Mouse (Mus musculus) retina, embryonic 14.5 days (tissue): ENCODE results near the gene Gja6.
A peak's percentile ranks its signal among the peaks of the same experiment; 100 is the strongest.

Source experiments
- DNase-seq: peaks from one replicate; pipeline ENCODE4 v3.0.0-alpha.2; 2015; ENCODE audit warnings: low spot score

The Gja6 gene

DNA sequence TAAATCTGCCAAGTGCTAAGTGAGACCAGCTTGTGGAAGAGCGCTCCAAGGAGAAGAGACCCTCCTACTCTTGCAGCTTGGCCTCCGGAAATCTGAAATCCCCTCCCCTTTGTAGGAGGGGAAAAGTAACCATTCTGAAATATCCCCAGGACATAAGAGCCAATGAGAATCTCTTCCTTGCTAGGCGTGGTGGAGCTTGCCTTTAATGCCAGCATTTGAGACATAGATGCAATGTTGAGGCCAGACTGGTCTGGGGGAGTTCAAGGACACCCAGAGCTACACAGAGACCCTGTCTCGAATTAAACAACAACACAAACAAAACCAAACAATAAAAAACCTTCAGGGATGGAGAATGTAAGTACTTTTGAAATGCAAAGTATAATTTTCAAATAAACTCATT, at the start of gene Gja6:
Gja6 (minus strand) TSS at position 101 of the 400 bp plus-strand sequence.
- DNase-seq: no peak

- no peak for DNase-seq
These were observed 42.7 kb upstream of the Gja6 start for GRCm38 (mm10) chrX:160949583-160949982.

GRCm38 (mm10) chrX:160944722-160945121, 37.9 kb upstream of the Gja6 start:
- DNase-seq: no peak

- DNase-seq: peak; percentile 9
These were observed 28.7 kb upstream of the Gja6 start for GRCm38 (mm10) chrX:160935541-160935940.

DNA sequence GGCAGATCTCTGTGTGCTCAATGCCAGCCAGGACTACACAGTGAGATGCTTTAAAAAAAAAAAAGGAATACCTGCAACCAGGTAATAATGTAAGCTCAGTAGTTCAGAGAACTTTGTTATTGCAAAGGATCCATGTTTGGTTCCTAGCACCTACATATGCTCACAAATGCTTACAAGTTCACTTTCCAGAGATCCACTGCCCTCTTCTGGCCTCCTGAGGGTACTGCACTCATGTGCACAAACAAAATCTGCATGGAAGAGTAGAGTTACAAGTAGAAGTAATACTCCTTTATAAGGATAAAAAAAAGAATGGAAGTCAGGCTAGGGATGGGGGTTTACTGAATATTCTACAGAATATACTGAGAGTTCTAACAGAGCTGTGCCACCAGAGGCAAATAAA, 23.8 kb upstream of the Gja6 start:
- no peak for DNase-seq

GRCm38 (mm10) chrX:160928870-160929269, 22.0 kb upstream of the Gja6 start:
- DNase-seq: no peak

- no peak for DNase-seq
These were observed 12.3 kb upstream of the Gja6 start for GRCm38 (mm10) chrX:160919022-160919637.

DNA sequence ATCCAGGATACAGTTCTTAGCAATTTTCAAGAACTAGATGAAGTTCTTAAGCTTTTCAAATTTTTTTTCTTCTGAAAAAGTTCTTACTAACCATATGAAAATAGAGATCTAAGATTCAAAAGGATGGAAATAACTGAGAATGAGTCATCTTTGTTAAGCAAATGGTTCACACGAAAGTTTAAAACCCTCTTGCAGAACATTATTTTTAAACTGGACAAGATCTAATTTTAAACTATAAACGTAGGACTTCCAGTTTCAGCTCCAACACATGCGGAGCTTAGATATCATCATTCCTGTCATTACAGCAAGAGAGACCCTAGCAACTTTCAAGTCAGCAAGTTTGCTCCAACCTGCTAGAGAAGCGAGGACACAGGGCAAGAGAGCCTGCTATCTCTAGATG, 375 bp downstream of the Gja6 start:
- DNase-seq: no peak

DNA sequence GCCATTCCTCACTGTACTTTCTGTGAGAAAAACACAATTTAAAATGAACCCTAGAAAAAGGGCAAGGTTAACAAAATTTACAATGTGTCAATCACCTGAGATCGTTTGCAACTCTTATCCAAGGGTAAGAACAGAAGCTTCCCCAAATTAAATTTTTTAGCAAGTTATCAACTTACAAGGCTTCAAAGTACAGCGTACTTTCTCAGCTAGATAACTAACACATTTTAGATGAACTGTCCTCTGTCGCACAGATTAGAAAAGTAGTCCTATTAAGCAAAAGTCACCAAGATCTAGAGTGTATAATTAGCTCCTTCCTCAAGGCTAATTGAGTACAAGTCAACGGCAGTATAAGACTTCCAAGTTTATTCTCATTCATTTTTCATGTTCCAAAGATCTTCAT, 939 bp downstream of the Gja6 start:
- DNase-seq: no peak

DNA sequence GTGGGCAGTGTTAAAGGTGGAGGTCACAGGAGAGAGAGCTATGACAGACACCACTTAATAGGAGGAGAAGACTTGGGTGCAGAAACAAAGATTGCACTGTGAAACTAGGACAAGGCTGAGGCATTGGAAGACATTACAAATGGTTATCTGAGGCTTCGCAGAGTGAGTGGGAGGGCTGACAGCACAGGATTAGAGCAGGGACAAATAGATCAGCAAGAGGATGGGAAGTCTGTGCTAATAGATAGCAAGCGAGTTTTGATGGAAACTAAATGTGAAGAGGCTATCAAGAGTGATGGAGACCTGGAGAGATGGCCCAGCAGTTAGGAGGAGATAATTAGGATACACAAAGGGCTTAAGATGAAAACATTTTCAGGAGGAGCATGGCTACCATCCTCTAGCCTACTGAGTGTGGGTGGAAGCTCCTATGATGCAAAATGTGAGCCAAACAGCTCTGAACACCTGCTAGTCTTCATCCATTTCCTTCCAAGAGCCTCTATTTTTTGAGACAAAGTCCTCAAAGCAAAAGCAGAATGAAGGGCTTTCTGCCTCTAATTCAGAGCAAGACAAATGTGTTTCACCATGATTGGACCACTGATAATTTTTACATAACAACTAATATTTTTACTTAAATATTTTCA, 1.7 kb downstream of the Gja6 start:
- DNase-seq: peak; percentile 2

DNA sequence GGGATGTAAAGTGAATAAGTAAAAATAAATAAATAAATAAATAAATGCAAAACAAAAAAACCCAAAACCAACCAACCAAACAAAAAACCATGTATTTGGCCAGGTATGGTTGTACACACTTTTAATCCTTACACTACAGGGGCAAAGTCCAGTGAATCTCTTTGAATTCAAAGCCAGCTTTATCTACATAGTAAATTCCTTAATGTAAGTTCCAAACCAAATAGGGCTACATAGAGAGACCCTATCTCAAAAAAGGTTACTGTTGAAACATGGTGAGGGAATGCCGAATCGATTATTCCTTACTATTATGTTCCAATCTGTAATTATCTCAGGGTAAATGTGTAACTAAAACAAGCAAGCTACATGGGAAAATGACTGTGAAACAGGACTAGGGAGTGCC, 5.7 kb downstream of the Gja6 start:
- DNase-seq: no peak

DNA sequence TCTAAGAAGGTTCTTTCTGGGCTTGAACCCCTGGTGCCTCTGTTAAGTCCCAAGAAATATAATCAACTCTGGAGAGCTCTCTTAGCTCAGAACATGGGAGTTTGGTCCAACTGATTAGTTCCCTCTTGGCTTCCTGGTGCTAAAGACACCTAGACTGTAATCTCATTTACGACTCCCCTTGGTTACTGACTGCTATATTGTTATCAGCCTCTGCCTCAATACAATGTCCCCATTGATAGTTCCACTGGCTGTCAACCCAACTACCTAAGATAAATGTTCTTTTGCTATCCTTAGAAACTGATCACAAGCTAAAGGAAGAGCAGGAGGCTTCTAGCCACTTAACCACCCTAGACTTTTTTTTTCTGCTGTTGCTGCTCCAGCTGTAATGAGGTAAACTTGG, 14.8 kb downstream of the Gja6 start:
- no peak for DNase-seq

DNA sequence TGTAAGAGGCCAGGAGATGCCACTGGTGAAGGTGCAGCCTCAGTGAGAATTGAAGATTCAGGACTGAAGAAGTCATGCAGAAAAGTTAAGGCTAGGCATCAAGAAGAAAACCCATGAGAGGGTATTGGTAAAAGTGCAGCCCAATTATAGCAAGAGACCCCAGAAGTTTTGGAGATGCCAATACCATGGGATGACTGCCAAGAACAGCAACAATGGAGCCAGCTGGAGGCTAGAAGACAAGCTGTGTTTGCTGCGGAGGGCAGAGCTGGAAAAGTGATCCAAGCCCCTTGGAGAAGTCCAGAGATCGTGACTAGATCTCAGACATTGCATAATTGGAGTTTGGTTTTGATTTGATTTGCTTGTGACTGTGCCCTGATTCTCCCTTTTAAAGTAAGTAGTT, 20.6 kb downstream of the Gja6 start:
- DNase-seq: no peak

DNA sequence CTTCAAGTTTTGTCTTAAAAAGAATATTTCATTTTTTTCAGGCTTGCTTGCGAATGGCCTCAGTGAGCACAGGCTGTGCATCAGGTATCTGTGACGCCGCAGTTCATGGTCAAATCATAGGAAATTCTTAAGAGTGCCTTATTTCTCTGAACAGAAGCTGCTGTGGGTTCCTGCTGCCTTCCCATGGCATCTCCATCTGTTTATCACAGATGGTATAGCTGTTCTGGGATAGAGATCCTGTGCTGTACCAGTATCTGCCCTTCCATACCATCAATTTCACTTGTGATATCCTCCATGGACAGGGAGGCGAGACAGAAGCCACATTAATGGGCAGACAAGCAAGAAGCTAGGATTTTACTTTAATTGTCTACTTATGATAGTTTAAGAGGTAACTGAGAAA, 40.3 kb downstream of the Gja6 start:
- DNase-seq: no peak

DNA sequence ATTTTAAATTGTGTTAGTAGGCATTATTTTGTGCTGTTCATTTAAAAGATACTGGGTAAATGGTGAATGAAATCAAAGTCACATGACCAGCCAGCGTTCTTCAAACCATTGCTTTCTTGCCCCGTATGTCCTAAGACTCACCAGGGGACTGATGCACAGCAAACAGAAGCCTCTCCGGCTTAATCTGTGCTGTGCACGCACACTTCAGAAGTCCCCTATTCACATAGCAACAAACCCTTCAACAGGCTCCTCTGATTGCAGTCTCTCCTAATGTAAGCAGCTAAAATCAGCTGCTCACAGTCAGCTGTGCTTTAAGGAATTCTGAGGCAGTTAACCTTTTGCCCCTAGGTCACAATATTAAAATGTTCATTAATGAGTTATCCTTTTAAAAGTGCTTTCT, 41.8 kb downstream of the Gja6 start:
- DNase-seq: no peak

DNA sequence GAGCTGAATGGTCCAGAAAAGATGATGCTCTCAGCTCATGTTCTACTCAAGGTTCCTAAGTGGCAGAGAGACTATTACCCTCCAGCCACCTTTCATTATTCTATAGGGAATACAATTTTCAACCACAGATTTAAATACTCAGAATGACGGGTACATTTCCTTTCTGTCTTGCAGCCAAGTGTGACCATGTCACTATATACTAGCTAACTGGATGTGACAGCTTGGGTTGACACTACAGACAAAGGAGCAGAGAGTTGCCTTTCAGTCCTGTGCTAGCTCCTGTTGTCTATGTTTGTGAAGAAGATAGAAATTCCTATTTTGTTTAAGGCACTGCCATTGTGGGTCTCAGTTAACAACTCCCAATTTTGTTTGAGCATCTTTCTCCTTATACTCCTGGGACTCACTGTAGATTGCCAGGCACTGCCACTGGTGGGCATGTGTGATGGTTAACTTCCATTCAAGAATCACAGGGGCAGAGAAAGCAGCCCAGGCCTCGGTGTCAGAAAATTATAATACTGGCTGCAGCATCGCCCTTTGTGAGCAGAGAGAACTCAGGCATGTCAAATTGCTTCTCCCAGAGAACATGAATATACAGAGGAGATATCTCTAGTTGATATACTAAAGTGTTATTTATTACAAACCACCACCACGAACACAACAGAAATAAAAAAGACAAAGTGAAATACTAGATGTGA, 43.0 kb downstream of the Gja6 start:
- DNase-seq: peak; percentile 24
